Mouse (Mus musculus): ENCODE measurements around the gene Enpp4.

Enpp4 gene

DNA sequence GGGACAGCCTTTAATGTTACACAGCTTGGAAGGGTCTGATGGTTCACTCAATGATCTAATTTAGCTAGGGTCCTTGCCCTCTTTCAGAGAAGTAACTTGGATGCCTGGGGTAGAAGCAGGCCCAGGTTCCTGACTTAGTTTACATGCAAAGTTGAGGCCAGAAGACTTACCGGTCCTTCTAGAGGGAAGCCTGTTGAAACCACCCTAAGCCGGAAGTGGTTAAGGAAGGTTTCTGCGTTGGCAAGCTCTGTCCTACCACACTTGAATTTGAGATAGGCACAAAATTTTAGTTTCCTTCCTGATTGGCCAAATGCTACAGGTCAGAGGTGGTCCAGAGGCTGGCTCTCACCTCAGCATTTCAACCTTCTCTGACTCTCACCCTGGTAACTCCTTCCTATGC, 17.4 kb downstream of the Enpp4 start:
- DNase-seq, result no peak

DNA sequence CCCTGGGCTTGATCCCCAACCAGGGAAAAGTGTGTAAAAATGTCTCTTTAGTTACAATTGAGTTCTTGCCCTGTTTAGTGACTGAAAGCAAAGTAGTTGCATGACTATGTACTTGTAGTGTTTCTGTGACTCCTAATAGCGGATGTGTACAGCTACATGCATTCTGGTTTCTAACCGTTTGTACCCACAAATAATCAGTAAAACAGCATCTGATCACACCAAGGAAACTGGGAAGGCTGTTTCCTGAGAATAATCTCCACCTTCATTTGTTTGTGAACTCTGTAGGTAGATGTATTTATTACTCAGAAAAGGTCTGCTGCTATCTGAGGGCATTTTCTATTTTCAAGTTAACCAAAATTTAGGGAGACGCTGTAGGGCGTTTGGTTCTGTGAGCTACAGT, 22.5 kb downstream of the Enpp4 start:
- no peak for DNase-seq

DNA sequence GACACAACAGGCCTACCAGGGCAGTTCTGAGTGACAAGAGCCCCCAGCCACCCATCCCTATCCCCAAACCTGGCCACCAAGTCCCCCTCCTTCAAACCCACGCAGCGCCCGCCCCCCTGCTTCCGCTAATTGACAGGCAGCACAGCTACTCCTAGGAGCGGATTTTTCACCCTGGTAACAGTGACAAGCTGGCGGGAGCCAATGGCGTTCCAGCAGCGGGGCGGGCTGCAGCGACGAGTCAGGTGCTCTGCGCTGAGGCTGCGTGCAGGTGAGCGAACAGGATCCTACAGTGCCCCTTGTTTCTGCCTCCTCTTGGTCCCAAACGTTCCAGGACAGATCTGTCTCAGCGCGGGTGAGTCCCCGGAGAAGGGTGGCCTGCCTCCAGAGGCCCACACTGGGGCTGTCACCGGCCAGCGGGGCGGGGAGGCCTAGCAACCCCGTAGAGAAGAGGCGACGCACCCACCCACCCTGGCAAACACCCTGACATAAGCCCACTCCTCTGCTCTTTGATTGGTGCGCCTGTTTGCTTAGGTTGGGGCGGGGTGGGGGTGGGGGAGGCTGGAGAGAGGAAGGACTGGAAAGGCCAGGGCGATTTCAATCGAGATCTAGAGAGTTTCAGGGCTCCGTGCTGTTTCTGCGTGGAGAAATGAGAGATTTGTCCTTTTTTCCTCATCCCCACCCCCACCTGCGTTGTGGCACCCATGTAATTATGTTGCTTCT, 26.8 kb downstream of the Enpp4 start, which contains the start of gene Enpp5:
TSS of gene Enpp5 (plus strand) at position 183 of the 720 bp plus-strand sequence.
- DNase-seq, result peak; percentile 92

DNA sequence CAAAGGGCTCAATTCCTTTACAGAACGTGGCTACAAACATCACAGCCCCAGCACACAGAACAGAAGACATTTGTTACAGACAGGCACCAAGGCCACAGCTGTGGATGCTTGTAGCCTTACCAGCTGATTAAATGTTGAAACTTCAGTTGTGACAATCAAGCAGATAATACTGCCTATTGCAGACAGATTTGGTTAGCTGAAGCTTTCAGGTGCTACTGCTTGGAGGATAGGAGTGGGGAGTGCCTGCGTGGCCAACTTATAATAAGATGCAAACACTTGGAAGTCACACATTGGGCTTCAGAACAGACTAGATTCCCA, 27.8 kb downstream of the Enpp4 start:
- DNase-seq, result no peak

DNA sequence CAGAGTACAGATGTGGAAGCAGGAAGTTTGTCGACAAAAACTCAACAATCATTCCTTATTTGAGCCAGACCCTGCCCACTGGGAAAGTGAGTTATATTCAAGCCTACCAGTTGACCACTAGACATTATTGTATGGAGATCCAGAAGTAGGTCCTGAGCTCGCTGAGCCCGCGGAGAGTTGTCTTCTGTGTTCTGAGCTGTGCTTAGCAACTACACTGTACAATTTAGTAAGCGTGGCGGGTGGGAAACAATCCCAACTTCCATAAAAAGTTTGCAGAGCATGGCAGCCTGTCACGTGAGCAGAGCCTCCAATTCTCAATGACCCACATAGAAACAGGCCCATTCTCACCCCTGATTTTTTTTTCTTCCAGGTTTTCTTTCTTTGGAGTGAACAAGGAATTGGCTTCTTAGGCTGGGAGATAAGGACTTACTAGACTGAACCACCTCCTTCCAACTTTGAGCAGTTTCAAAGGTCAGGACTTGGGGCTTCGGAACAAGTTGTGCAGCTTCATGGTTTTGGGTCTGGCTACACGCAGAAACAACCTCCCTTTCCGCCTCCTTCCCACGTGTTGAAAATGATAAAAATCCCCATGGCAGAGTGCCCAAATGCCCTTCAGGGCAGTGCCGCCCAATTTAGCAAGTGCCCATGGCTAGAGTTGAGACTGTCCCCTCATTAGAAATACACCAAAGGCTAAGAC, 28.3 kb downstream of the Enpp4 start:
- DNase-seq, result no peak

DNA sequence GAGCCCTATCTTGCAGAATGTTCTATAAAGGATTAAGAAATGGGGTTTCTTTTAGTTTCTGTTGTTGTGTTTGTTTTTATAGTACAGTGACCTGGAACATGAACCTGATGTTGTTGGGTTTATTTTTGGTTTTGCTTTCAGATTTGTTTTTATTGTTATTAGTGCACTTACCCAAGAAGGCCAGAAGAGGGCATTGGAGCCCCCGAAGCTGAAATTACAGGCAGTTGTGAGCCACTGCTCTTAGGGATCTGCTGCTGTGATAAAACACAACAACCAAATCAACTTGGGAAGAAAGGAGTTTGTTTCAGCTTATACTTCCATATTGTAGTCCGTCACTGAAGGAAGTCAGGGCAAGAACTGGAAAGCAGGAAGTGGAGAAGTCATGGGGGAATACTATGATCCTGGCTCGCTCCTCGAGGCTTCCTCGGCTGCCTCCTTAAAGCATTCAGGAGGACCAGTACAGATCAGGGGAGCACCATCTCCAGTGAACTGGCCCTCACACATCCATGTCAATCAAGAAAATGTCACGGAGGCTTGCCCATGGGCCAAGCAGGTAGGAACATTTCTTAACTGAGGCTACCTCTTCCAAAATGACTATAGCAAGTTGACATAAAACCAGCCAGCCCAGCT, 29.4 kb downstream of the Enpp4 start:
- DNase-seq, result no peak

DNA sequence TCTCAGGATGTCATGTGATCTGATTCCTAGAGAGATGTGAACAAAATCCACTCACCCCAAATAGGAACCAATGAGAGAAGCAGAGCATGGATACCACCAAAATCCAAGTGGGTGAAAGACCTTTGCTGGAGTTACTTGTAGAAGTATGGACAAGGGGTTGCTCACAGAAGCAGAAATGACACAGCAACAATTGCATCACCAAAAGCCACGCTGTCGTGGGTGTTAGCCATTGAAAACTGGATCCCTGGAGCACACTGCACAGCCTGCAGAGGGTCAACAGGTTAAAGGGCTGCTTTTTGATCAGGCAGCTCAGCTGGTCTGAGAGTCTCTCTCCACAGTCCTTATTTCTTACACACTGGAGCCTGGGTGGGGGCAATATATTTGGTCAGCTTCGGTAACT, 30.0 kb downstream of the Enpp4 start:
- no peak for DNase-seq

DNA sequence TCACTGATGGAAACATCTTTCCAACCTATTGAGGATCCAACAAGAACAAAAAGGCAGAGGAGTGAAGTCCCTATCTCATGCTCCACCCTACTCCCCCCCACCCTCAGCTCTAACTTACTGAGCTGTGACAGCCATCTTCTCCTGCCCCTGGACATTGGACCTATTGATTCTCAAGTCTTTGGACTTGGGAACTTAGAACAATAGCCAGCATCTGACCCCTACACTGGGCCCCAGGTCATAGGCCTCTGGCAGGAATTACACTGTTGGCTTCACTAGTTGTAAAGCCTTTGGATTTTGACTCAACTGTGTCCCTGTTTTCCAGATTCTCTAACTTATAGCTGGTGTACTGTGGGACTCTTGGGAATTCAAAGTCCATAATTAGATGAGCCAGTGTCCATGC, 33.9 kb downstream of the Enpp4 start:
- no peak for DNase-seq

DNA sequence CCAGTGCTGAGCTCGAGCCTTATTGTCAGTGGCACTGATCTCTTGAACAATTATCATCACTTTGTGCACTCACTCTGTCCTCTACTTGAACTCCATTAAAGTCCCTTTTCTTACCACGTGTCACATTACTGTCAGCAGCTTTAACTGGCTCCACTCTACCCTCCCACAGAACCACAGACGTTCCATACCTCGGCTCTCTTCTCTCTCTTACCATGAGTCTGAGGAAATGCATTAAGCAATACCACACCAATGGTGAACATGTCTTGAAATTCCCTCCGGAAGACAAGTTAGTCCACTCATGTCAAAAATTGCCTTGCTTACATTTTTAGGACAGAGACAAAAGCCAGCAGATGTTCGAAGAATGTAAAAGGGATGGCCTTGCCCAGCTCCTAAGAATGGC, 36.7 kb downstream of the Enpp4 start:
- no peak for DNase-seq

DNA sequence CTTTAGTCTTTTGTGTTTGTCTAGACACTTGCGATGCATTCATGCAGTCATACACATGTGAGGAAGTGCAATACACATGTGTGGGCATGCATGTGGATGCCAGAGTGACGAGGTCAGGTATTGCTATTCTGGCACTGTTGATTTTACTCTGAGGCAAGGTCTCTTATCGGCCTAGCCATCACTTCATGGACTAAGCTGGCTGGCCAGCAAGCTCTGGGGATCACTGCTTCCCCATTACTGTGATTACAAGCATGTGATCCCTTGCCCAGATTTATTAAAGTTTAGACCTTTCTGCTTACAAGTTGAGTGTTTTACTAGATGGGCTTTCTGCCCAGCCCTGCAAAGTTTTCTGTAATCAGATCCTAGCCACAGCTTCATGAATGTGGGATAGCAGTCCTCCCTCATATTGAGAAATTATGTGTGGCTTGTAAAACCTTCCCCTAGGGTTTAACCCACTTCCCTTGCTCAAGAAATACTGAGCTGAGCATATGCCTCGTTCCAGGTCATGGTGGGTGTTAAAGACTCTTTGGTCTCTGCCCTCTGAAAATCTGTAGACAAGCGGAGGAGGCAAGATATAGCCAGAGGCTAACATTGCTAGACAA, 44.2 kb downstream of the Enpp4 start:
- DNase-seq, result no peak

DNA sequence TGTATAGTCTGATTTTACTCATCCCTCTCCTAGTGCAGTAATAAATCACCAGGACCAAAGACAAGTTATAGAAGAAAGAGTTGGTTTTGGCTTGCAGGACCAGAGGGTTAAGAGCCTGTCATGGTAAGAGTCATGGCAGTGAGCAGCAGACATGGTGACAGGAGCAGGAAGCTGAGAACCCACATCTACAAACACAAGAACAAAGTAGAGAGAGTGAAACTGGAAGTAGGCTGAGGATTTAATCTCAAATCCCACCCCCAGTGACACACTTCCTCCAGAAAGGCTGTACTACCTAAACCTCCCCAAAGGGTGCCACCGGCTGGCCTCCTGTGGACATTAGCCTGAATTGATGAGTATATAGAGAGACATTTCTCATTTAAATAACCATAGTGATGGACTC, 44.8 kb downstream of the Enpp4 start:
- DNase-seq, result no peak

DNA sequence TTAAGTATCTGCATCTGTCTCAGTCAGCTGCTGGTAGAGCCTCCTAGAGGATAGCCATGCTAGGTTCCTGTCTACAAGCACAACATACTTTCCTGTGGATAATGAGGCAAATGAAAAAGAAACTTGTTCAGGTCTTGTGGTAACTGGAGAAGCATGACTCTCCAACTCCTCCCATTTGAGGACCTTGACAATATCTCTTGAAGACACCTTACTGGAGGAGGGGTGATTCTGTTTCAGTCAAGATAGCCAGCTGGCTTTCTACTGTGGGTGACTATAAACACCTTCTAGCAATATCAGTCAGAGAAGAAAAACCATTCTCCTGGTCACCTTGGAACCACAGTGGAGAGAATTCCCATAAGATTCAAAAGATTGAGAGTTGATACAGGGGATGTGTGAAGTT, 47.5 kb downstream of the Enpp4 start:
- no peak for DNase-seq

DNA sequence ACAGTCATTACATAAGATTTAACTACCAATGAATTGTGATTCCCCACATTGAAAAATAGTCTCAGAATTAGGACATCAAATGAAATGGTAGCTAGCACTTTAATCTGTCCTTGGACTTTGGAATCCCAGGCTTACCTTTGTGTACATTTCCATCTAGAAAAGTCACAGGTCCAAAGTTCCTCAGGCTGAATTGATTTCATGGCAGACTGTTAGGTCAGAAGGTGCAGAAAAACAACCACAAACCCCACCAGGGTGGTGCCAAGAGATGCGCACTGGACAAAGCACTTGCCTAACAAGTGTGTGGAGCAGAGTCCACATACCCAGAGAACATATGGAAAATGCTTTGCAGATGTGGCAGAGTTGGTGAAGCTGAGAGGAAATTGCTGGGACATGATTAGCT, 48.5 kb downstream of the Enpp4 start:
- no peak for DNase-seq

DNA sequence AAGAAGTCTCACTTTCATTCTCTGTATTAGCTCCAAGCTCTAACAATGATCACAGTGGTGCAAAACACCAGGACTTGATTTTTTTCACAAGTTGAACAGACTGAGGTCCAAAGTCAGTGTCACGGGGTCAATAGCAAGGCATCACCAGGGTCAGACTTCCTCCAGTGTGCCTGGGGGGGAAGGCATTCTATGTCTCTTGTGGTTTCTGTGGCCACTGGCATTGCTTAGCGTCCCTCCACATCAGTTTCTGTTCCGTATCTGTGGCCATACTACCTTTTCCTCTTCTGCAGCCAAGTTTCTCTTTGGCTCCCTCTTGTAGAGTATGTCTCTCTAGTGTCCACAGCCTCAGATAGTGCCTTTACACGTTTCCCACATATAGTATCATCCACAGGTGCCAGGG, 52.2 kb downstream of the Enpp4 start:
- DNase-seq, result no peak

Measured in layer of hippocampus, adult 9-11 months (tissue).